Mouse (Mus musculus): ENCODE measurements around the gene Wdr18.

The Wdr18 gene

DNA sequence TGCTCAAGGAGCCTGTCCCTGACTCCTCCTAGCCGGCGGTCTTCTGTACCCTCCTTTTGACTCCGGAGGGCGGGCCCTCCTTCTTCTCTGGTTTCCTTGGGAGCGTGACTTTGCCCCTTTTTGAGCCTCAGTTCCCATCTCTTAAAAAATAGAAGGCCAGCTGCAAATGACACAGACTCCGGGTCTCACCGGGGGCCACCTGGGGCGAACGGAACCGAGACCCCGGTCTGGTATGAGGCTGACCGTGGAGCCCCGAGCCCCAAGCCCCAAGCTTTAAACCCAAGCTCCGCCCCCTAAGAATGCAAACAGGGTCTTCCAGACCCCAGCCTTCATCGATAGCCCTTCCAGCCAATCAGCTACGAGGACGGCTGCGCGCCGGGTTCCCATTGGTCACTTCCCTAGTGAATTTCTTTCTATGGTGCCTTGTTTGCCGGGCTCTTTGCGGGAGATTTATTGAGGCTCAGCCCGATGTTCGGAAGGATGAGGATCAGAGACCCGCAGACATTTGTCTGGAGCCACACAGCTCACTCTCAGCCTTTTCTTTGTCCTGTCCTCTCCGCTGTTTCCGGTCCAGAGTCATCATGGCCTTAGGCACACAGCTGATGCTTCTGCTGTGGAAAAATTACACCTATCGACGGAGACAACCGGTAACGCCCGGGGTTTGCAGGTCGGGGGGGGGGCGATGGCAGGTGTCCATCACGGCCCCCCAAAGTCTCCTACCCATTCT, 37.2 kb downstream of the Wdr18 start:
- peak; percentile 79 to 88 for DNase-seq (ENCODE audit: low spot score in 2 of 2)

DNA sequence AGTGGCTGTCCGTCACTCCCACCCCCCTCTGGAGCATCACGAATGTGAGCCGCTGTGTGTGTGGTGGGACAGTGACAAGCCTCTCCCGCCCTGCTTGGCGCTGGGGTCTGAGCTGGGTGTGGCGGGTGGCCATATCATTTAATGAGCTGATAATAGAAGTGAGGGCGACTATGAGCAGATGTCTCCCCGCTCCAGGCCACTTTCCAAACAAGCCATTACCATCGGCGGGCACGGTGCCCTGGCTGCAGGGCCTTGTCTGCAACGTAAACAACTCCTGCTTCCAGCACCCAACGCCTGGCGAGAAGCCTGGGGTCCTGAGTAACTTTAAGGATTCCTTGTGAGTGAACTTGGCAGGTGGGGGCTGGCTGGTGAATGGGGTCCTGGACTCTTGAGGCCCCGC, 37.9 kb downstream of the Wdr18 start:
- DNase-seq (ENCODE audit: low spot score in 2 of 2), result no peak

DNA sequence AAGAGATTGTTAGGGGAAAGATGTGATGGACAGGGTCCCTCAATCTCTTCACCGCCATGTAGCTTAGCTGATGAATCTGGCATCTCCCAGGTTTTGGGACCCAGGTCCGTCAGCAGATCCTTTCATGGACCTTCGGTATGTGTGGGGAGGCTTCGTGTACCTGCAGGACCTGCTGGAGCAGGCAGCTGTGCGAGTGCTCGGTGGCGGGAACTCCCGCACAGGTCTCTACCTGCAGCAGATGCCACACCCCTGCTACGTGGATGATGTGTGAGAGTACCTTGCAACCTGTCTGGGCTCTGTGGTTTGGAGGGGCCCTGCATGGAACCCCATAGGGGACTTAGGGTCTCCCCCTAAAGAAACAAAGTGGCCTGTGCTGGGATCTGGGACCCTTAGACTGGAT, 42.0 kb downstream of the Wdr18 start:
- no peak for DNase-seq (ENCODE audit: low spot score in 2 of 2)

DNA sequence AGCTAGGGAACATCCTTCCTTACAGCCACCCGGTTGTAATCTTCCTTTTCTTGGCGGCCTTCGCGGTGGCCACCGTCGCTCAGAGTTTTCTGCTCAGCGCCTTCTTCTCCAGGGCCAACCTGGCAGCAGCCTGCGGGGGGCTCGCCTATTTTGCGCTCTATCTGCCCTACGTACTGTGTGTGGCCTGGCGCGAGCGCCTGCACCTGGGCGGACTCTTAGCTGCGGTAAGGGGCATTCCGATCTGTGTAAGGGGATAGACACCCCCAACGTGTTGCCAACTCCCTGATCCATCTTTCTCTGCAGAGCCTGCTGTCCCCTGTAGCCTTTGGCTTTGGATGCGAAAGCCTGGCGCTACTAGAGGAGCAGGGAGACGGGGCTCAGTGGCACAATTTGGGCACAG, 42.9 kb downstream of the Wdr18 start:
- no peak for DNase-seq (ENCODE audit: low spot score in 2 of 2)

DNA sequence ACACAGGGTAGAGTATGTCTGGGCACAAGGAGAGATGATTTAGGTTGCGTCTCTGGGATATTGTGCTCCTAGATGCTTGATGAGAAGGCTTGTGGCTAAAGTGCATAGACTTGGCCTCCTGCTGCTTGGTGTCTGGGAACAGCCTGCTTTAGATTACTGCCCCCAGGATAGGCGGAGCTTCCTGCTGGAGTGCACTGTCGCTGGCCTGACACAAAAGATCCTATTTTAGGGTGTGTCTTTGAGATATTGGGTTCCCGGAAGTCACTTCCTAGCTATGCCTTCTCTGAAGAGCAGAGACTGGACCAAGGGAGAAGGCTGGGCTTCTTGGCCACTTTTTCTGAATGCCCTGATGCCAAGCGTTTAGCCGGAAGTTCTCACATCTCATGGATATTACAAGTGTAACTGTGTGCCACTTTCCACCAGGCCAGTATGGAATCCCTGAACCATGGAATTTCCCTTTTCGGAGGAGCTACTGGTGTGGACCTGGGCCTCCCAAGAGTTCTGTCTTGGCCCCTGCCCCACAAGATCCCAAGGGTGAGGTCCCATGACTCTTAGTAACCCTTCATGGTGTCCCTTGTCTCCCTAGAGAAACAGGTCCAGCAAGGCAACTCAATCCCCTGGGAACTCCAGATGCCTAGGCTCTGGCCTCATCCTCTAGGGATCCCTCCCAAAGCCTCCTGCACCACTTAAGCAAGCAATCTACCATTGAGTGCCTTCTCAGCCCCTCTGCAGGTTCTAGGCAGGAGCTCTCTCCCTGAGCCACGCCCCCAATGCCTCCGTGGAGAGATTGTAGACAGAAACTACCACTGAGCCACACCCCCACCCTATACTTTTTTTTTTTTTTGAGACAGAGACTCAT, 43.7 kb downstream of the Wdr18 start:
- no peak for DNase-seq (ENCODE audit: low spot score in 2 of 2)

DNA sequence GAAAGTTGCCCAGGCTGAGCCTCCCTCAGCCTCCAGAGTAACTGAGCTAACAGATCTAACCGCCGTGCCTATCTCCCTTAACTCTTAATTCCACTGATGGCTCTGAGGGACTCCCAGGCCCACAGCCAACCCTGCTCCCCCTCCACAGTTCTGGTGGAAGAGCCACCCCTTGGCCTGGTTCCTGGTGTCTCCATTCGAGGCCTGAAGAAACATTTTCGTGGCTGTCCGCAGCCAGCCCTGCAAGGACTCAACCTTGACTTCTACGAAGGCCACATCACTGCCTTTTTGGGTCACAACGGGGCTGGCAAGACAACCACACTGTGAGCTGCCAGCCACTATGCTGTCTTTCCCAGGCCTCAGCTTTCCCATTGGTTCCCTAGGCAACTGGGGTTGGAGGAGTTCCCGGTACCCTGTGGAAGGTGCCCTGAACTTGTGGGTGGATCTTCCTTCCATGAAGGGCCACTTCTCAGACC, 44.3 kb downstream of the Wdr18 start:
- no peak for DNase-seq (ENCODE audit: low spot score in 2 of 2)

DNA sequence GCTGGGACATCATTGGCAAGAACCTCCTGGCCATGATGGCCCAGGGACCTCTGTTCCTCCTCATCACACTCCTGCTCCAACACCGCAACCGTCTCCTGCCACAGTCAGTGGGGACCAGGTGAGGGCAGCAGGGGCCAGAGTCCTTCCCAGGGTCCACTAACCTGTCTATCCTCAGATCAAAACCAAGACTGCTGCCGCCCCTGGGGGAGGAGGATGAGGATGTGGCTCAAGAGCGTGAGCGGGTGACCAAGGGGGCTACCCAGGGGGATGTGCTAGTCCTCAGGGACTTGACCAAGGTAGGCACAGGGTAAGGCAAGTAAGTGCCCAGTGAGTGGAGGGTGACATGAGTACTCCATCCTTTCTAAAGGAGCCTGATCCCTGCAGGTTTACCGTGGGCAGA, 51.8 kb downstream of the Wdr18 start:
- no peak for DNase-seq (ENCODE audit: low spot score in 2 of 2)

DNA sequence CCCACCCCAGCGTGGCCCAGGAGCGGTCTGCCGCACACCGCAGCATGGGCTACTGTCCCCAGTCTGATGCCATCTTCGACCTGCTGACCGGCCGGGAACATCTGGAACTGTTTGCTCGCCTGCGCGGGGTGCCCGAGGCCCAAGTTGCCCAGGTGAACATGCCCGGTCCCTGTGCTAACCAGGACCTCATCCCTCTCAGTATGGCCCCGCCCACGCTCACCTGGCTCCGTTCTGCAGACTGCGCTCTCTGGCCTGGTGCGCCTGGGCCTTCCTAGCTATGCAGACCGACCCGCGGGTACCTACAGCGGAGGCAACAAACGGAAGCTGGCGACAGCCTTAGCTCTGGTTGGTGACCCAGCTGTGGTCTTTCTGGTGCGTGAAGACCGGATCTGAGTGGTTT, 53.7 kb downstream of the Wdr18 start:
- DNase-seq (ENCODE audit: low spot score in 2 of 2), result no peak

DNA sequence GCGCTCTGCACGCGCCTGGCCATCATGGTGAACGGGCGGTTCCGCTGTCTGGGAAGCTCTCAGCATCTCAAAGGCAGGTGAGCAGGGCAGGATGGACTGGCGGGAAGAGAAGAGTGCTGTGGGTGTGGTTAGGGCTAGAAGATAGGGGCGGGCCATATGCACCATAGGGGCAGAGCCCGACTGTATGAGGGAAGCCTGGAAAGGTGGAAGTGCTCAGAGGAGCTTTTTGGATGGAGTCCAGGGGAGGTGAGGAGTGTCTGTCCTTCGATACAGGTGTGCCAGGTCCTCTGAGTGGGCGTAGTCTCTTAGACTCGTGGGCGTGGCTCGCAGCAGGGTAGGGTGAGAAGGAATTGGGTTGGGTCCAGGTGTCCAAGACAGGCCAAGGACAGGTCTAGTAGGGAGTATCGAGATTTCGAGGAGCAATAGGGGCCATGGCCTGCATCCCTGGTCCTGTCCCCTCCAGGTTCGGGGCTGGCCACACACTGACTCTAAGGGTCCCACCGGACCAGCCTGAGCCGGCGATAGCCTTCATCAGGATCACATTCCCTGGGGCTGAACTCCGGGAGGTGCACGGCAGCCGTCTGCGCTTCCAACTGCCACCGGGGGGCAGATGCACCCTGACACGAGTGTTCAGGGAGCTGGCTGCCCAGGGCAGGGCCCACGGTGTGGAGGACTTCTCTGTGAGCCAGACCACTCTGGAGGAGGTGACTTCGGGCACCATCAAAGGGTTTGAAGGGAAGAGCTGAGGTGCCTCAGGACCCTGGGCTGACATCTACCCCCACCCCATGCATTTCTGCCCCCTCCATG, 54.7 kb downstream of the Wdr18 start:
- peak in 1 of 2 experiments; percentile 53 for DNase-seq (ENCODE audit: low spot score in 2 of 2)

DNA sequence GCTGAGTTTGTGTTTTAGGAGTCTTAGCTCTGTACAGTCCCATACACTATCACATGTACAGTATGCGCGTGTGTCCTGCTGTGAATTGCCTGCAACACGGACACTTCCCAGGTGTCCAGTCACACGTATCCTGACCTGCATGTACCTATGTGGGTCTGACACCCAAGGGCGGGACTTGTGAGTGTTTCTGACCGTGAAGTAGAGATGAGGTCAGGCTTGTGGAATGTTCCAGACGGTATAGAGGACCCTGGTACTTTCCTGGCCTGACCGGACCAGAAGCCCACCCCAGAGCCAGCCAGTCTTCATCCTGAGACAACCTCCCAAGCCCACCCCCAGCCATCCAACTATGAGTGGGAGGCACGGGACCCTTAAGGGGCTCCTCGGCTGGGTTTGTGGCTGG, 55.6 kb downstream of the Wdr18 start:
- no peak for DNase-seq (ENCODE audit: low spot score in 2 of 2)

DNA sequence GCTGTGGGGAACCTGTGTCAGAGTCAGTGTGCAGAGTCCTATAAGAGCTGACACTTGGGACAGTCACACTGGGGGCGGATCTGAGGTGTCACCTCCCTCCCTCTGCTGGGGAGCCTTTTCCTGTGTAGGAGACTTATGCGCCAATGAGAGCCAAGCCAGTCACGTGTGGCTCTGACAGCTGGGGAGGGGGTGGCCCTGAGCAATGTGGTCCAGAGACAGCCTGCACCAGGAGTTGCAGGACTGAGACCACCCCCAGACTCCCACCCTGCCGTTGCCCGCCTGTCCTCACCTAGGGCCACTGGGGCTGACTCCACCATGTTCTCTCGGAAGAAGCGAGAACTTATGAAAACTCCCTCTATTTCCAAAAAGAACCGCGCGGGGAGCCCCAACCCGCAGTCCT, 56.6 kb downstream of the Wdr18 start, which contains the start of gene Arhgap45:
Gene Arhgap45 (plus strand): TSS at position 143 of the 400 bp plus-strand sequence.
- DNase-seq (ENCODE audit: low spot score in 2 of 2), result peak; percentile 82 to 87

DNA sequence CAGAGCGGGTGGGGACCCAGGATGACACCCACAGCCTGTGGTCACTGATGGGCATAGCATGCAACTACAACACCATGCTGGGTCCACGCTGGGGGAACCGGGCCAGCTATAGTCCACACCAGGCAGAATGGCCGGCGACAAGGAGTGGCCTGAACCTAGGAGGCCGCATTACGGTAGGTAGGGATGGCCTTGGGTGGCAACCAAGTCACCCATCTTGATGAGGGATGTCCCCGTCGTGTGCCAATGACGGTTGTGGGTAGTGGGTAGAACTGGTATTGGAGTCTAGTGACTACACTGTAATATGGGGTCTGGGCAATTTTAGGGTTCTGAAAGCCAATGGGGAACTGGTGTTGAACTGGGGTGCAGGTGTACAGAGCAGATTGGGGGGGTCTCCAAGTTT, 57.0 kb downstream of the Wdr18 start:
- DNase-seq (ENCODE audit: low spot score in 2 of 2), result no peak

DNA sequence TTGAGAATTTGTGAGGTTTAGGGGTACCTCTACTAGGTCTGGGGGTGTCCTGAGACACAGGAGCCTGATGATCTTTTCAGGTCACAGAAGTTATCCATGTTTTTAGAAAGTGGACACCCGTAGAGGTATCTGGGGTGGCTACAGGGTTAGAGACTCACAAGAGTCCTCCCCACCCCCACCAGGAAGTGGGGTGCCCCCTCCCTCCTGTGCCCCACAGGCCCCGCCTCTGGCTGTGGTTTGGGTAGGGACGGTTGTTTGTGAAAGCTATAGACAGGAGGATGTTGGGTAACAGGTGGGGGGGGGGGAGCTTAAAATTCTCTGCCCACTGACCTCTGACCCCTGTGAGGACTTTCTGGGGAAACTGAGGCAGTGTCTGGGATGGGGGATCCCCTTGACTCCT, 57.4 kb downstream of the Wdr18 start:
- DNase-seq (ENCODE audit: low spot score in 2 of 2), result peak; percentile 86 to 90

DNA sequence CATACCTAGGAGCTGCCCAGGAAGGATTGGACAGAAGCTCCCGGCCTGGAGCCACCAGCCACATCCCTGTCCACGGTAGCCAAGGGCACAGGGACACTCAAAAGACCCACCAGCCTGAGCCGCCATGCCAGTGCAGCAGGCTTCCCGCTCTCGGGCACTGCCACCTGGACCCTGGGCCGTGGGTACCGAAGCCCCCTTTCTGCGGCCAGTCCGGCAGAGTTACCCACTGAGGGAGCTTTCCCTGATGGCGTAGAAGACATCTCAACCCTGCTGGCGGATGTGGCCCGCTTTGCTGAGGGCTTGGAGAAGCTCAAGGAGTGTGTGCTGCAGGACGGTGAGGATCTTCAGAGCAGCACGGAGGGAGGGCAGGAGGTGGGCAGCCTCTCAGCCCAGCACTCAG, 57.8 kb downstream of the Wdr18 start:
- DNase-seq (ENCODE audit: low spot score in 2 of 2), result peak in 1 of 2 experiments; percentile 49

DNA sequence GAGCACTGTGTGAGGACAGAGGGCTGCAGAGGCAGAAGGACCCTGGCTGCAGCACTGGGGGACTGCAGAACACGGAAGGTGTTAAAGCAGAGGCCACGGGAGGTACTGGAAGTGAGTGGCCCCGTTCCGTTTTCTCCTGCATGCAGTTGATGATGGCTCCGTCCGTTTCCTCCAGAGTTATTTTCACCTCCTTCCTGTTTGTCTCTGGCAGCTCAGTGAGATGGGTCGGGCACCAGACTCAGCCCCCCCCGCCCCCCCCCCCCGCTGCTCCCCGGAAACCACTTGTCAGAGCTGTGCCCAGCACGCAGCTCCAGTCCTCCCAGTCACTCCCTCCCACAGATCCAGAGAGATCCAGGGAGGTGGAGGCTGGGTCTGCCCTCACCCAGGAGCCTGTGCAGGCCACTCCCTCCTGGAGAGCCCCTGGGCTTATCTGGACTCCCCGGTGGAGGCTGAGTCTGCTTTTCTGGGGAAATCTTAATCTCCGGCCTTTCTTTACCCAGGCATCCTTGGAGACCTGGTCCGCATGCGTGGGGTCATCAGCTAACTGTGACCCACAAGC, 58.9 kb downstream of the Wdr18 start:
- DNase-seq (ENCODE audit: low spot score in 2 of 2), result peak in 1 of 2 experiments; percentile 62

DNA sequence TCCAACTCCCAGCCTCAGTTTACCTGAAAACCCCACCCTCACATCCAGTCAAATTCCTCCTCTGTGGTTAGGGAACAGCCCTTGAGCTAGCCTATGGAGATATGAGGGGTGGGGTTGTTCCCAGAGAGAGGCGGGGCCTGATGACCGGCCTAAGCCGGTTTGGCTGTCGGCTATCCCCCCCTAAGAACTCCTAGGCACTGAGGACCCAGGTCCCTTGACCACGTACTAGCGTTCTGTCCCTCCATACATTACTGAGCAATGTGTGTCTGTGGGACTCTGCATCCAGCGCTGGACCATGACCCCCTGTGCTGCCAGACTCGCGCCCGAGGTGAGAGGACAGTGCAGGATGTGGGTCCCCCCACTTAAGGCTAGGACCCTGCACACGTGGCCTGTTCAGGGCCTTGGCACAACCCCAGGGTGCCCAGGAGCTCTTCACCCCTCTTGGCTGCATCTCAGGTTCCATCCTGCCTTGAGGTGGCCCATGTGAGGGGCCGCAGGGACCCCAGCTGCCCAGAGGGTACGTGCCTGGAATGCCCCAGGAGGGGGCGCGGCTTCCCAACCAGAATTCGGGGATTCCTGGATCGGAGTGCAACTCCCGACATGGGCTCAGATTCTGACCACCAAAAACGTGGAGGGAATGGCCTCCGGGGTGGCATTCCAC, 59.6 kb downstream of the Wdr18 start:
- no peak for DNase-seq (ENCODE audit: low spot score in 2 of 2)
